Mouse (Mus musculus): ENCODE data around the gene Plekhg4.

DNA sequence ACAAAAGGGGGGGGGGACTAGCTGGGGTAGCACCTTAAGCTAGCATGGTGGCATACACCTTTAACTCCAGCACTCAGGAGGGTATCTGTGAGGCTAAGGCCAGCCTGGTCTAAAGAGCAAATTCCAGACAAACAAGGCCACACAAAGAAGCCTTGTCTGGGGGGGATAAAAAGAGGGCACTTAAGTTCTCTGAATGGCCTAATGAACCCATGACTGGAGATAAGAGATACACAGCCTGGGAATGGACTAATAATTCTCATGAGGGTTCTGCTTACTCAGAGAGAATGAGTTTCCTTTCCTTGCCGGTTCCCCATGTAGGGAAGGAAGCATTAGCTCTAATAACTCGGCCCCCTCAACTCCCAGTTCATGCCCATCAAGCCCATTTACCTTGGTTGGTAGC is 40.6 kb upstream of the Plekhg4 start:
- TF ChIP-seq CTCF (IDR thresholded peaks at IDR 0.05; ENCODE audit: borderline replicate concordance, control insufficient read depth, extremely low read depth, insufficient read depth, low read length, poor library complexity): no peak
- no peak for TF ChIP-seq POLR2A (IDR thresholded peaks at IDR 0.05; ENCODE audit: control insufficient read depth, extremely low read depth, insufficient read depth, low read length, poor library complexity)
